Mouse (Mus musculus) spleen, embryonic (tissue): ENCODE measurements around the gene Hcn2.

Source experiments
- CTCF ChIA-PET: fragments of 350-600 bp; sonication (Branson Sonifier 250); formaldehyde crosslinking; loops from one replicate; lab custom pipeline; 2022; lab: Charles Lee

Hcn2 gene

GRCm38 (mm10) chr10:79768400-79768799, 52.0 kb downstream of the Hcn2 start:
- CTCF ChIA-PET, result interaction anchor here (0.6 to 2.4 kb wide), 4 partner anchors 10 to 44 kb away, joined by 4 to 17 read pairs (median 6); no protein-coding TSS in a partner anchor

DNA sequence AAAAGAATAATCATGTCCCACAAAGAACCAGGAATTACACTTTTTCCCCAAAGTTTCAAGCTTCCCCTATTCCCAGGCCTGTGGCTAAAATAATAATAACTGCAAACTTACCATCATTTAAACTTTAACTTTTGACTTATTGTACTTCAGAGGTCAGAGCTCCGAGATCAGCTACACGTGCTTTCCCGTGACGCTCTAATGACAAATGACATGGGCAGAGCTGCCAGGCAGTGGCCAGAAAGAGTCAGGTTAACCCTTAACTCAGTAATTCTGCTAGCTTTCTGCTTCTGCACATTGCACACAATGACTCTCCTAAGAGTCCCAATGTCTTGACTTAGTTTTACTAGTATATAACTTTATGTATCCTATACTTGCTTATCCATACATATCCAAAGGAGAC, 52.9 kb downstream of the Hcn2 start:
- CTCF ChIA-PET, result interaction anchor here (0.7 to 2.0 kb wide), 3 partner anchors 20 to 81 kb away, joined by 3 to 8 read pairs (median 4); no protein-coding TSS in a partner anchor

- CTCF ChIA-PET, result no interaction called here
Measured at GRCm38 (mm10) chr10:79772320-79772719, 55.9 kb downstream of the Hcn2 start.

DNA sequence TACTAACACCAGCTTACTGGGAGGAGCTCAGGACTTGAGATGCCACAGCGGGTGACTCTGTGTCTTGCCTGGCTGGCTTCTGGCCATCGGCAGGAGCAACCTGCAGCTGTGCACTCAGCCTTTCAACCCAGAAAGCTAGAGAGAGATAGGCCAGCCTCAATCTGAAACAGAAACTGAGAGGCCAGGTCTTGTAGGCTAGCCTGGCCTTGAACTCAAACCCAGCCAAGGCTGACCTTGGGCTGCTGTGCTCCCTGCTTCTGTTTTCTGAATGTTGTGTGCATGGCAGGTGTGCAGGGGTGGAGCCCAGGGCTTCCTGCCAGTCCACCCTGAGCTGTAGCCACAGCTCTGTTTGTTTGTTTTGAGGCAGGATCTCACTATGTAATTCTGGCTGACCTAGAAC, 56.8 kb downstream of the Hcn2 start:
- CTCF ChIA-PET, result no interaction called here

DNA sequence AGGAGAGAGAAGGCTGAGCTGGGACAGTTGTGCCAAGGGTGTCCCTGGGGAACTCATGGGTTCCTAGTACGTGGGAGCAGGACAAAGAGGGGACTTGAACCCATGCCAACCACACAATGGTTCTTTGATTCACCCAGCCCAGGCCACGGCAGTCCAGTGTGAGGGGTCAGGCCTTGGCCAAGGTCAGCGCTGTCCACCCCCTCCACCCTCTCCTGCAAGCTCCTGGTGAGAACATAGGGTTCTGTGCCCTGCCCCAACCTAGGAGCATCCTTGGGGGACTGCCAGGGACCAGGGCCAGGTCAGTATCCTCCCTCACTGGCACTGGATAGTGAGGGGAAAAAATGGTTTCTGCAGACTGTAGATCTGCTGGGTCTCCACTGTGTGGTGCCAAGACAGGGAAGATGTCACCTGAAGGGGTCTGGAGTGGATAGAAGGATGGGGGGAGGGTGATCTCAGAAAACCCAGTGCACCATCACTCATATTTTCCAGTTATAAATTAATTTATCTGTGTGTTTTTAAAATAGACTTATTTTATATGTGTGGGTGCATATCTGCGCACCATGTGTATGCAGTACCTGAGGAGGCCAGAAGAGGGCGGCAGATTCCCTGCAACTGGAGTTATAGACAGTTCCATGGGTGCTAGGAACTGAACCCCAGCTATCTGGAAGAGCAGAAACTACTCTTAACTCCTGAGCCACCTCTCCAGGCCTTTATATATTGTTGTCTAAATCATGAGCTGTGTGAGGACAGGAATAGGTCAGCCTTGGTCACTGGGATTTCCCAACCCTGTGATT, 58.2 kb downstream of the Hcn2 start:
- CTCF ChIA-PET, result interaction anchor here (0.7 to 1.1 kb wide), 2 partner anchors 11 to 1557 kb away, joined by 4 to 15 read pairs; no protein-coding TSS in a partner anchor

DNA sequence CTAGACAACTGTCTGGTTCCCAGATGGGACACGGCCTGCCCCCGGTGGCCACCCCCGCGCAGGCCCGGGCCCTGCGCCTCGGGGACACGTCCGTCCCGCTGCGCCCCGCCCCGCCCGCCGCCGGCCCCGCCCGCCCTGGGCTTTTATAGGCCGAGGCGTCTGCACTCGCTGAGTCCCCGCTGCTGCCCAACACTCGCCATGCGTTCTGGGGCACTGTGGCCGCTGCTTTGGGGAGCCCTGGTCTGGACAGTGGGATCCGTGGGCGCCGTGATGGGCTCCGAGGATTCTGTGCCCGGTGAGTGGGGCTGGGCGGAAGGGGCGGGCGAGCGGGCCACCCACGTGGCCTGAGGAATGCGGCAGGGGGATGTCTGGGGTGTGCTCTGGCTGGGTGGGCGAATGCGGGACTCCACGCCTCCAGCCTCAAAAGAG, 60.7 kb downstream of the Hcn2 start, which contains the start of gene Fstl3:
Gene Fstl3 (plus strand): TSS at position 170 of the 429 bp plus-strand sequence.
- CTCF ChIA-PET, result interaction anchor here (2.5 kb wide), 1 partner anchor 9 kb away, joined by 17 read pairs; the partner anchor contains the start of gene Rnf126

GRCm38 (mm10) chr10:79778006-79778405, 61.6 kb downstream of the Hcn2 start:
- CTCF ChIA-PET, result interaction anchor here (0.6 to 2.5 kb wide), 3 partner anchors 10 to 70 kb away, joined by 3 to 17 read pairs (median 3); partner anchors contain the start of genes Palm and Rnf126

DNA sequence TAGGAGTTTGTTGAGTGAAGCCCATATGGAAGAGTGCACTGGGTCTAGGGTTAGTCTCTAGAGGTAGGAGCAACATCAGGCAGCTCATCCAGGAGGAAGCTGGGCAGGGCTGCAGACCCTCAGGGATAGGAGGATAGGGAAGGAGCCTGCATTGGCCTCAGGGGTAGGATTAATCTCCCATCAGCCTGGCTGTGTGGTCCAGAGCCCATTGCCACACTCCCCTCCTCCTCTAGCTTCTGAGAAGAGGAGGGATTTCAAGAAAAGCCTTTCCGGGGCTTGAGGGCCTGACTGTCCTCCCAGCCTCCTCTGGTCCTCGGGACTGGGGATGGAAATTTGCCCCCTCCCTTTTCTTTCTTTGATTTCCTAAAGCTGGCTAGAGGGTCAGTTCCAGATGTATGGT, 62.8 kb downstream of the Hcn2 start:
- CTCF ChIA-PET, result interaction anchor here (2.5 kb wide), 1 partner anchor 11 kb away, joined by 17 read pairs; the partner anchor contains the start of gene Rnf126

- CTCF ChIA-PET, result interaction anchor here (0.9 to 2.5 kb wide), 2 partner anchors 11 to 12 kb away, joined by 3 to 17 read pairs; partner anchors contain the start of gene Rnf126
Measured at GRCm38 (mm10) chr10:79779784-79780663, 63.6 kb downstream of the Hcn2 start.

DNA sequence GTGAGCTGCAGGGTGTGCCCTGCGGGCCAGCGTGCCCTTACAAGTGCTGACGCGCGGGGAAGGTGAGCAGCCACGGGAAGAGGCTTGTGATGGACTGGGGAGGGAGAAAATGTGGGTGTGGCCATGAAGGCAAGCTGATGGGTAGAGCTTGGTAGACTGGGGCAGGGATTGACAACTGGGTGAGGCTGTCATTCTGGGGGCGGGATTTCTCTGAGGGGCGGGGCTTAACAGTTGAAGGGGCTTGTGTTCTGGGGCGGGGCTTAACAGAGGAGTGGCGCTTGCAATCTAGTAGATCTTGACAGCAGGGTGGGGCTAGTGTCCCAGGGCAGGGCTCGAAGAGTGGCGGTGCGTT, 64.2 kb downstream of the Hcn2 start:
- CTCF ChIA-PET, result interaction anchor here (0.9 kb wide), 1 partner anchor 11 kb away, joined by 3 read pairs; no protein-coding TSS in a partner anchor

DNA sequence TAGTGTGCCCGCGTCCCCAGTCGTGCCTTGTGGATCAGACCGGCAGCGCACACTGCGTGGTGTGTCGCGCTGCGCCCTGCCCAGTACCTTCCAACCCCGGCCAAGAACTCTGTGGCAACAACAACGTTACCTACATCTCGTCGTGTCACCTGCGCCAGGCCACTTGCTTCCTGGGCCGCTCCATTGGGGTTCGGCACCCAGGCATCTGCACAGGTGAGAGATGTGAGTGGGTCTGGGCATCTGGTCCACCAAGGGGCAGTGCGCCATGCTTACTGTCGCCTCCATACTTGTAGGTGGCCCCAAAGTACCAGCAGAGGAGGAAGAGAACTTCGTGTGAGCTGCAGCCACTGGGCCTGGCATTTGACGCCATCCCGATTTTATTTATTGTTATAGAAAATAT, 64.7 kb downstream of the Hcn2 start:
- CTCF ChIA-PET, result no interaction called here

- CTCF ChIA-PET, result interaction anchor here (0.7 kb wide), 1 partner anchor 18 kb away, joined by 3 read pairs; no protein-coding TSS in a partner anchor
Measured at GRCm38 (mm10) chr10:79781956-79782355, 65.5 kb downstream of the Hcn2 start.

DNA sequence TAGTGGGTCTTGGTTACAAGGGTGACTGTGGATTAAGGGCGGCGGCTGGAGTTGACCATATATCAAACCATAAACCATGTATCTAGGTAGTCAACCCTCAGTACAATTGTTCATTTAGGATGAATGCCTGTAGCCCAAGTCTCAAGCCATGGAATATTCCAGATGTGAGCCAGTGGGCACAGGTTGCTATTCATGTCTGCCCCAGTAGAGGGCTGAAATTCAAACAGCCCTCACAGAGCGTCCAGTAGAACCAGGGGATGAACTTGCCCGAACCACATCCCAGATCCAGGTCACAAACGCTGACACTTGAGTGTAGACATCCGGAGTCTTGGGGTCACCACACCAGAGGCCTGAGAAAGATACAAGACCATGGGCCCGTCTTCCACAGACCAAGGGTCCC, 66.6 kb downstream of the Hcn2 start:
- CTCF ChIA-PET, result interaction anchor here (0.6 to 0.8 kb wide), 2 partner anchors 10 to 71 kb away, joined by 3 to 4 read pairs; partner anchors contain the start of gene Palm

GRCm38 (mm10) chr10:79783920-79784800, 67.7 kb downstream of the Hcn2 start:
- CTCF ChIA-PET, result interaction anchor here (0.7 to 1.2 kb wide), 3 partner anchors 9 to 87 kb away, joined by 3 to 11 read pairs (median 3); partner anchors contain the start of gene Palm
